Mouse (Mus musculus) embryonic fibroblast, embryonic 13.5 days (primary cell): ENCODE measurements around the gene Slu7.

ENCODE experiments used
- CTCF ChIP-seq: IDR thresholded peaks from 2 replicates; pipeline ENCODE4 v1.5.1; 2011; ENCODE audit warnings: mild to moderate bottlenecking, control low read depth, low read length, moderate library complexity, borderline replicate concordance; ENCODE audit not compliant: insufficient read depth
- POLR2A ChIP-seq: IDR thresholded peaks from 2 replicates; pipeline ENCODE4 v1.6.1; 2011; ENCODE audit warnings: low read depth, mild to moderate bottlenecking, control low read depth, low read length, moderate library complexity

- TF ChIP-seq POLR2A (no peak), CTCF (no peak)
Measured at GRCm38 (mm10) chr11:43395073-43395948, 38.2 kb upstream of the Slu7 start.
